In genomic region chr9:21715298-21715697, GRCm38 (mm10) we compare ENCODE assay signal across 10 mouse cellular contexts. TPM values are rescaled to one million over a fixed set of nuclear protein-coding genes. Genes with fewer than 3 reads are reported as not detected.
A peak's percentile ranks its signal among the peaks of the same experiment; 100 is the strongest.
DNase-seq lines count a peak whose midpoint lies in the region; ATAC-seq and TF ChIP-seq lines count a peak whose summit lies in the region.
"Had no signal": no experiment of that assay in that cellular context is flagged by ENCODE, and none has a peak within 500 bp of the region (broad histone marks: within the 10 kb centered on the region; RNA-seq: fewer than 3 reads in every experiment).

No protein-coding gene starts in this region.

- no peaks in the 10 kb centered on the region for H3K27me3 ChIP-seq in CH12.LX (replicated peaks)
- H3K27me3 ChIP-seq in heart, embryonic 15.5 days: no peaks in the 10 kb centered on the region

- TF ChIP-seq CTCF in CH12.LX (conservative IDR thresholded peaks at IDR 0.05 in 1 of 2, IDR thresholded peaks at IDR 0.05 in 1 of 2; ENCODE audit: low read depth in 2 of 2, low read length in 2 of 2): no peak

- H3K4me2 ChIP-seq in CH12.LX (ENCODE audit: insufficient read depth, low read depth, poor library complexity, severe bottlenecking): no peak overlapping the region
- H3K4me2 ChIP-seq in heart, embryonic 15.5 days: no peak overlapping the region

- peak; percentile 85 for ATAC-seq in heart, embryonic 15.5 days (replicated peaks; ENCODE audit: insufficient number of reproducible peaks, insufficient read depth, low FRiP score, low read depth)
- ATAC-seq in CD4-positive, CD25-positive, alpha-beta regulatory T cell, adult 4 months: no peak

- in situ Hi-C loops in CH12.LX (cut with MboI; ENCODE audit: low pct_ligation_motif_present, low pct_unique_long_range_greater_than_20kb, low sequenced_read_pairs): no loop called here

- H3K9ac ChIP-seq in CH12.LX (ENCODE audit: insufficient read depth, low read depth): no peak overlapping the region
- no peak overlapping the region for H3K9ac ChIP-seq in heart, embryonic 15.5 days

- TF ChIP-seq RAD21 in CH12.LX (IDR thresholded peaks at IDR 0.05; ENCODE audit: low read depth, low read length): no peak

- H3K36me3 ChIP-seq in CH12.LX (replicated peaks in 1 of 2; ENCODE audit: control insufficient read depth in 1 of 2, insufficient read depth in 1 of 2, low read length in 1 of 2): no peaks in the 10 kb centered on the region
- H3K36me3 ChIP-seq in heart, embryonic 15.5 days: no peaks in the 10 kb centered on the region

- TF ChIP-seq EP300 in CH12.LX (IDR thresholded peaks at IDR 0.05; ENCODE audit: low read length): no peak

- H3K9me3 ChIP-seq in CH12.LX (replicated peaks; ENCODE audit: low read length): no peaks in the 10 kb centered on the region
- H3K9me3 ChIP-seq in heart, embryonic 15.5 days (replicated peaks): no peaks in the 10 kb centered on the region

- TF ChIP-seq POLR2A in CH12.LX (IDR thresholded peaks at IDR 0.05; ENCODE audit: low read depth, low read length): no peak

- H3K4me3 ChIP-seq in CH12.LX (replicated peaks in 1 of 3; ENCODE audit: low read depth in 2 of 3, low read length in 2 of 3, poor library complexity in 1 of 3): no peak overlapping the region
- H3K4me3 ChIP-seq in heart, embryonic 15.5 days: no peak overlapping the region

- dilution Hi-C loops in CH12.LX (cut with MboI; ENCODE audit: extremely low pct_ligation_motif_present, extremely low pct_unique_long_range_greater_than_20kb, low sequenced_read_pairs): no loop called here

- H3K27ac ChIP-seq in CH12.LX (ENCODE audit: insufficient read depth, low read depth): no peak overlapping the region
- peak overlapping the region; percentile 45 for H3K27ac ChIP-seq in heart, embryonic 15.5 days

- DNase-seq in CH12.LX (ENCODE audit: extremely low read depth): peak; percentile 33
- DNase-seq in Muller cell, postnatal 12 days (ENCODE audit: inconsistent ontology term): peak; percentile 14
- DNase-seq in lung, postnatal 36 days: peak; percentile 54
- DNase-seq in spleen, adult 12 weeks (ENCODE audit: low spot score): no peak
- DNase-seq in embryo, embryonic 9.5 days (ENCODE audit: extremely low spot score): no peak
- DNase-seq in frontal cortex, postnatal 10 days (ENCODE audit: low spot score in 2 of 2): no peak
- DNase-seq: cerebellum, adult 11-12 months; kidney, postnatal 4 days had no signal

- H3K4me1 ChIP-seq in CH12.LX (ENCODE audit: control insufficient read depth in 1 of 2, insufficient read depth in 2 of 2): peaks cover 0 to 17% of the 10 kb centered on the region in 2 experiments; a peak in 2 of 4 replicates
- H3K4me1 ChIP-seq in heart, embryonic 15.5 days (replicated peaks): peaks cover 8% of the 10 kb centered on the region

- 30% methylated on average over 4 of the region's 4 CpGs for WGBS in heart, embryonic 15.5 days

- no peaks in the 10 kb centered on the region for H3K79me2 ChIP-seq in CH12.LX (replicated peaks; ENCODE audit: control insufficient read depth, extremely low read depth, insufficient read depth, poor library complexity, severe bottlenecking)

TF ChIP-seq in CH12.LX, 34 proteins besides CTCF, POLR2A, EP300 and RAD21:
- no peak for TF ChIP-seq POLR2AphosphoS2 (IDR thresholded peaks at IDR 0.05; ENCODE audit: low read depth, low read length)
- no peak for TF ChIP-seq IRF4 (IDR thresholded peaks at IDR 0.05; ENCODE audit: low read depth, low read length)
- TF ChIP-seq MAFK (IDR thresholded peaks at IDR 0.05; ENCODE audit: insufficient replicate concordance, low read length): no peak

RNA-seq across cellular contexts. Expression of gene Ldlr, which starts 8.0 kb away (rescaled TPM):
- total RNA-seq in CH12.LX (2012; rRNA removed) (24.9 and 28.2 TPM in 2 replicates), CH12.LX (2014; rRNA removed) (18.3 and 24.0 TPM in 2 replicates)
- polyA plus RNA-seq in CH12.LX (2012; ENCODE audit: insufficient read length, low read depth): 31.0 and 34.7 TPM in 2 replicates
- polyA plus RNA-seq in heart, embryonic 15.5 days (2015; fragmentation: Nextera tagmentation; extraction: Ambion mirVana): 12.9 and 25.0 TPM in 2 replicates
- polyA plus RNA-seq in CD4-positive, CD25-positive, alpha-beta regulatory T cell, adult 4 months (2017; shearing (Covaris generic)): 10 to 100 TPM; 17.9 to 42.0 TPM

RNA-seq across cellular contexts. Expression of gene Spc24, which starts 44.8 kb away (rescaled TPM):
- total RNA-seq in CH12.LX (2012; rRNA removed) (83.2 and 91.6 TPM in 2 replicates), CH12.LX (2014; rRNA removed) (77.6 and 82.7 TPM in 2 replicates)
- polyA plus RNA-seq in CH12.LX (2012; ENCODE audit: insufficient read length, low read depth): 74.3 and 113 TPM in 2 replicates
- polyA plus RNA-seq in heart, embryonic 15.5 days (2015; fragmentation: Nextera tagmentation; extraction: Ambion mirVana): 69.6 and 88.1 TPM in 2 replicates
- polyA plus RNA-seq in CD4-positive, CD25-positive, alpha-beta regulatory T cell, adult 4 months (2017; shearing (Covaris generic)): 10 to 100 TPM in 1 of 2 experiments, 1 to 10 TPM in 1; 6.5 to 13.5 TPM

Comparison
In these comparisons a context has a peak if more than half of its experiments do, and no peak if none do; other contexts are left out.
1. DNase-seq: peak in CH12.LX (single experiment), Muller cell, postnatal 12 days (single experiment) and lung, postnatal 36 days (single experiment); none in spleen, adult 12 weeks (single experiment), embryo, embryonic 9.5 days (single experiment) and frontal cortex, postnatal 10 days (0 of 2).